Mouse (Mus musculus) small intestine, adult 2 months (tissue): ENCODE measurements around the gene Ankrd28. TPM values are rescaled to one million over a fixed set of nuclear protein-coding genes. Genes with fewer than 3 reads are reported as not detected.

ENCODE experiments used
- H3K27ac ChIP-seq: fragments of 200-500 bp; 2 replicates; pipeline ENCODE4 v1.5.1; 2012; ENCODE audit warnings: low read depth, low read length, control low read depth, inconsistent platforms; ENCODE audit not compliant: insufficient read depth
- H3K27me3 ChIP-seq: fragments of 200-500 bp; 2 replicates; pipeline ENCODE4 v1.6.1; 2012; ENCODE audit warnings: mild to moderate bottlenecking, moderate library complexity, low read length, inconsistent platforms; ENCODE audit not compliant: control insufficient read depth, insufficient read depth
- H3K36me3 ChIP-seq: fragments of 200-500 bp; 2 replicates; pipeline ENCODE4 v1.6.1; 2012; ENCODE audit warnings: mild to moderate bottlenecking, low read length, control low read depth, inconsistent platforms; ENCODE audit not compliant: control insufficient read depth, insufficient read depth
- H3K4me1 ChIP-seq: fragments of 200-500 bp; 2 replicates; pipeline ENCODE4 v1.6.1; 2012; ENCODE audit warnings: low read length, inconsistent platforms, mixed read lengths; ENCODE audit not compliant: control insufficient read depth, insufficient read depth, insufficient read length
- H3K4me3 ChIP-seq: fragments of 200-500 bp; 2 replicates; pipeline ENCODE4 v1.5.1; 2012; ENCODE audit warnings: low read depth, mild to moderate bottlenecking, control low read depth, inconsistent platforms, low read length, moderate library complexity
- CTCF ChIP-seq: fragments of 200-500 bp; IDR thresholded peaks from 2 replicates; pipeline ENCODE4 v1.5.1; 2012; ENCODE audit warnings: low read depth, mild to moderate bottlenecking, control low read depth, inconsistent platforms, low read length, moderate library complexity, mixed read lengths; ENCODE audit not compliant: insufficient replicate concordance, insufficient read length; ENCODE audit errors: extremely low read depth
- POLR2A ChIP-seq: fragments of 200-500 bp; IDR thresholded peaks from 2 replicates; pipeline ENCODE4 v1.6.1; 2012; ENCODE audit warnings: low read depth, mild to moderate bottlenecking, control low read depth, inconsistent platforms, low read length, moderate library complexity
- WGBS: fragments of 180-500 bp; shearing (Covaris S2); methylation state at CpG from one replicate; pipeline ENCODE4 v1.1.7; 2018; 5-methylcytosine and 5-hydroxymethylcytosine counted together
- polyA plus RNA-seq: library from polyadenylated mRNA; depleted of rRNA; stranded (reverse); fragments of >200 nt; gene quantifications from 2 replicates; pipeline ENCODE4 v1.2.3, GENCODE M21; 2012

Ankrd28 gene
- polyA plus RNA-seq, 1 experiment, result 2.2 TPM

DNA sequence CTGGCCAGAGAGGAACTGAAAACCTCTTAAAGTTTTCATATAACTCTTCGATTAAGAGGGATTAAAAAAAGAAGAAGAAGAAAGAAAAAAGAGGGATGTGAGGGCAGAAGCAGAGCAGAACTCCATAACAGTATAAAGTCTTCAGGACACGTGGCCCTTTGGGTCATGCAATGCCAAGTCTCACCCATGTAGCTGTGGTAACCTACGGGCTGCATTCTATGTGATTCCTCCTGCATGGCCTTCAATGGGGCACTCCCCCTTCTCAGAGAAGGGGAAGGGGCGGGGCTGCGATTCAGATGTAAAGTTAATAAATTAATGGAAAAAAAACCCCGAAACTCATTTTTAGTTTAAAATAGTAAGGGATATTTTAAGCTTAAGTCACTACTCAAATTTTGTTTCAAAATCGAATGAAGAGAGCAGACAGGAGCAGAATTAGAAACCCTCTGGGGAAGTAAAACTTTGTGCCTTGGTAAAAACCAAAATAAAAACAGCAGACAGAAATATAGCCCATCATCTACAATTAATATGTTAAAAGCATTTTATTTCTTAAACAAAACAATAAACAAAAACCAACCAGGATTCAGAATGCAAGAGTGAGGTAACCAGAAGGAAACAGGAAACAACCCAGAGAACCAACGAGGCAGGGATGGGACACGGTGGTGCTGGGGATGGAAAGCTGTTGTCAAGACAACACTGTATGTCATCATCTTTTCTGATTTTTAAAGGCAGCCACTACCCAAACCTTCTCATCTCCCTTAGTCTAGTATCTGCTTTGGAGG lies 134.1 kb downstream of the Ankrd28 start:
- Histone ChIP-seq H3K27me3 (no peaks in the 10 kb centered on the region), H3K4me1 (no peaks in the 10 kb centered on the region), H3K27ac (peak overlapping the region; percentile 42), H3K36me3 (peaks cover 4% of the 10 kb centered on the region; the same call in 1 of the 2 replicates), H3K4me3 (no peak overlapping the region)
- TF ChIP-seq POLR2A (no peak), CTCF (no peak)
- 78% methylated on average over 9 of the region's 9 CpGs for WGBS

DNA sequence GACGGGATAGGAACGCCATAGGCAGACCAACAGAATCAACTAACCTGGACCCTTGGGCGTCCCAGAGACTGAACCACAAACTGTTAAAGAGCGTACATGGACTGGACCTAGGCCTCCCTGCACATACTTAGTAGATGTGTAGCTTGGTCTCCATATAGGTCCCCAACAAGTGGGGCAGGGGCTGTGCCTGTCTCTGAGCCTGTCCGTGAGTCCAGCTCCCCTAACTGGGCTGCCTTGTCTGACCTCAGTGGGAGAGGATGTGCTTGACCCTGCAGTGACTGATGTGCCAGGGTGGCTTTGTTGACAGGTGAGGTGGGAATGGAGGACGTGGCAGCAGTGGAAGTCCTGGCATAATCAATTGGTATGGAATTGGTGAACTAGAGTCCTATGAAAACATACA lies 137.9 kb downstream of the Ankrd28 start:
- H3K27me3 ChIP-seq, result no peaks in the 10 kb centered on the region
- no peaks in the 10 kb centered on the region for H3K36me3 ChIP-seq
- H3K4me1 ChIP-seq, result no peaks in the 10 kb centered on the region
- 86% methylated on average over 6 of the region's 6 CpGs for WGBS
- no peak overlapping the region for H3K4me3 ChIP-seq
- TF ChIP-seq POLR2A (no peak), CTCF (no peak)
- H3K27ac ChIP-seq, result no peak overlapping the region

DNA sequence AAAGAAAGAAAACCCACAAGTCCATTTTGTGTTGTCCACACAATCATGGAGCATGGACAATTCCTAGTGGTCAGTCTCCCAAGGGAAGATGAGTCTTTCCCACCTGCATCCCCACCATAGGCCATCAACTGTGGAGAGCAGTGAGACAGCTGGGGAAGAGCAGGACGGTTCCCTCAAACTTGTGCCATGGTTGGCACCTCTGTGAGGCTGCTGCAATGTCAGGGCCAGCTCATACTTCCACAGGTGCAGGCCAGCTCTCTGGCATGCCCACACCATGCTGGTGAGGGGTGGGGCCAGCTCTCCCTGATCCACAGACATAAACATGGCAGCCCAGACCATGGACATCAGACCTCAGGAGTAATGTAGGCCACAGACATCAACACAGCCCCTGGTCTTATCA lies 144.2 kb downstream of the Ankrd28 start:
- no peak overlapping the region for H3K4me3 ChIP-seq
- no peaks in the 10 kb centered on the region for H3K36me3 ChIP-seq
- TF ChIP-seq CTCF (no peak), POLR2A (no peak)
- WGBS, result 92% methylated on average over 1 of the region's 1 CpGs
- no peaks in the 10 kb centered on the region for H3K27me3 ChIP-seq
- H3K4me1 ChIP-seq, result peaks cover 7% of the 10 kb centered on the region
- no peak overlapping the region for H3K27ac ChIP-seq

DNA sequence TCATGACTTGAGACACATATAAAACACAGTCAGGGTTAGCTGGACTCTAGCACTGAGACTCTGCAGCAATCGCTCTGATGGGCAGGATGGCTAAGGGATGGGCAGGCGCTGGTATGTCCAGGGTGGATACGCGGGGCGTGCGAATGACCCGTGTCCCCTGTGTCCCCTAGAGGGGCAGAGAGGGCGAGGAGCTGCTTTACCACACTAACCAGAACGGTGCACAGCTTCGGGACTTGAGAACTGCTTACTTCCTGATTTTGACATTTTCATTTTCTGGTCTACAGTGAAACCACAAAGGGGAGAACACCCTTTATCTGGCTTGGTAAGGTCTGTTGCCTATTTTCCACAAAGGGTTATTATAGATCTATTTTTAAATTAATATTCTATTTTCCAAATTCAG lies 144.8 kb downstream of the Ankrd28 start:
- H3K27me3 ChIP-seq, result no peaks in the 10 kb centered on the region
- no peaks in the 10 kb centered on the region for H3K36me3 ChIP-seq
- H3K4me3 ChIP-seq, result no peak overlapping the region
- peak overlapping the region; percentile 4; the same call in 1 of the 2 replicates for H3K27ac ChIP-seq
- H3K4me1 ChIP-seq, result peaks cover 7% of the 10 kb centered on the region
- no peak for TF ChIP-seq CTCF
- WGBS, result 76% methylated on average over 10 of the region's 10 CpGs

DNA sequence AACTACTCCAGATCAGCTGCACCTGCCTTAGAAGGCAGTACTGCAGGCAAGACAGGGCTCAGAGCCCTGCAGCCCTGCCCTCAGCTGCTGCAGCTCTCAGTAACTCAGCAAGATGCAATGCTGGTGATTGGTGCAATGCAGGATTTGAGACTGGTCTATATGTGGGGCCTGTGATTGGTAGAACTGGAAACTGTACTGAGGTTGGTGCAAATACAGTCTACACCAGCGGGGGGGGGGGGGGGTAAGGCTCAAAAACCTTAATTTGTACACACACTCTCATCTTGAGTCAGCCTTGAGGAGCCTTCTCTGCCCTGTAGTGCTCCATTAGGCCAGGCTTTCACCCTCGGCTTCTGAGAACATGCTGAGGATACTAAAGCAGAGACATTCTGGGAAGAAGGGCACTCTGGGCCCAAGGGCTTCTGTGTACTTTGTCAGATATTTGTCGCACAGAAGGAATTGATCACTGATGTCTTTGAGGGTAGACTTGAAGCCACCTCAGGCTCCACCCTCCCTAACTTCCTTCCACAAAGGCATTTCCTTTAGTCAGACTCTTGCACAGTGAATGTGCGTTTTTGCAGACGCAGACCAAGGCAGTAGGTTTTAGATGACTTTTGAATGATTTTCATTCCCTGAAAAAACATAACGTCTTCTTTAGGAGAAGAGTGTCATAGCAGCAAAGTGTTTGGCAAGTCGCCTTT lies 146.0 kb downstream of the Ankrd28 start:
- H3K27ac ChIP-seq, result no peak overlapping the region
- no peak overlapping the region for H3K4me3 ChIP-seq
- H3K4me1 ChIP-seq, result peaks cover 7% of the 10 kb centered on the region
- no peaks in the 10 kb centered on the region for H3K36me3 ChIP-seq
- TF ChIP-seq CTCF (no peak), POLR2A (no peak)
- 61% methylated on average over 7 of the region's 7 CpGs for WGBS
- no peaks in the 10 kb centered on the region for H3K27me3 ChIP-seq

DNA sequence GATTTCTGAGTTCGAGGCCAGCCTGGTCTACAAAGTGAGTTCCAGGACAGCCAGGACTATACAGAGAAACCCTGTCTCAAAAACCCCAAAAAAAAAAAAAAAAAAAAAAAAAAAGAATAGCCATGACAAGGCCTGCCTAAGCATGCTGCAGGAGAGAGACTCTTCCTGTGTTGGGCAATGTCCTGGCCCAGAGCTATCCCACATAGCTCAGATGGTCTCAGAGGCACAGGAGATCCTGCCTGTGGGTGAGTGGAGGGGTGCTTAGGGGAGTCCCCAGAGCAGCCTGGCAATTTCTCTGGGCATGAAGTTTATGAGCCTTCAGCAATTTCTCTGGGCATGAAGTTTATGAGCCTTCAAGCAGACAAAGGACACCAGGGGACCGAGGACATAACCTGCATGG lies 146.8 kb downstream of the Ankrd28 start:
- TF ChIP-seq CTCF (no peak), POLR2A (no peak)
- H3K4me3 ChIP-seq, result no peak overlapping the region
- H3K4me1 ChIP-seq, result peaks cover 7% of the 10 kb centered on the region
- no peaks in the 10 kb centered on the region for H3K36me3 ChIP-seq
- WGBS, result 65% methylated on average over 2 of the region's 2 CpGs
- H3K27me3 ChIP-seq, result no peaks in the 10 kb centered on the region
- no peak overlapping the region for H3K27ac ChIP-seq

DNA sequence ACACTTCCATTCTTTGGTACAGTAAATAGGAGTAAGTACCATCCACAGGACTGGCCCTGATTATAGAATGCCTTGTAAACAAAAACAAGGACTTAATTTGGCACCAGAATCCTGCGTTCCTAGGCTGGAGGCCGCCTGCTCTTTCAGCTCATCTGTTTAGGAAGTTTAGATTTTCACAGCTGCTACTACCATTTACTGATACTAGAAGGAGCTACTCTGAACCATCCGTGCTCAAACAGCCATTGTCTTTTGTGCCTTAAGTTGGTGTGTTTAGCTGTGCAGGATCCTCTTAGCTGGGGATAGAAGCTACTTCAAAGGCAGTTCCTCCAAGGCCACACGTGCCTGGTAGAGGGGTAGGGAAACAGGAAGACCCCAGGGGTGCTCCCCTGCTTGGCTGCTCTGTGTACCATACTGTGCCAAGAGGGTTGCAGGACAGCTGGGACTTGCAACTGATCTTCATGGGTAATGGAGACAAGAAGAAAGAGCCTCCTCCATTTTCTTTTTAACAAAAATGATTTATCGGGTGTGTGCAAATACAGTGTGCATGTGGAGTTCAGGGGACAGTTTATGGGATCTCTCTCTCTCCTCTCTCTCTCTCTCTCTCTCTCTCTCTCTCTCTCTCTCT lies 148.4 kb downstream of the Ankrd28 start:
- no peak overlapping the region for H3K4me3 ChIP-seq
- WGBS, result 50% methylated on average over 5 of the region's 5 CpGs
- H3K36me3 ChIP-seq, result no peaks in the 10 kb centered on the region
- no peak for TF ChIP-seq CTCF
- TF ChIP-seq POLR2A, result no peak
- H3K27ac ChIP-seq, result no peak overlapping the region
- peaks cover 7% of the 10 kb centered on the region for H3K4me1 ChIP-seq
- H3K27me3 ChIP-seq, result no peaks in the 10 kb centered on the region
